Mouse (Mus musculus) midbrain, embryonic 13.5 days (tissue): ENCODE measurements around the gene Fanci. TPM values are rescaled to one million over a fixed set of nuclear protein-coding genes. Genes with fewer than 3 reads are reported as not detected.

Experiments
- ATAC-seq: fragments of 200-750 bp; cut with Nextera tagmentation; 2 replicates; pipeline ENCODE4 v1.8.0; 2017; ENCODE audit warnings: mild to moderate bottlenecking, moderate TSS enrichment, moderate library complexity
- H3K27ac ChIP-seq: fragments of 300-500 bp; sonication (generic); 2 replicates; pipeline ENCODE4 v1.5.1; 2015; ENCODE audit warnings: inconsistent platforms, mild to moderate bottlenecking, moderate library complexity
- H3K27me3 ChIP-seq: fragments of 300-500 bp; sonication (generic); 2 replicates; pipeline ENCODE4 v1.6.1; 2015; ENCODE audit warnings: mild to moderate bottlenecking, inconsistent platforms
- H3K36me3 ChIP-seq: fragments of 300-500 bp; sonication (generic); 2 replicates; pipeline ENCODE4 v1.6.1; 2015; ENCODE audit warnings: mild to moderate bottlenecking, inconsistent platforms
- H3K4me1 ChIP-seq: fragments of 300-500 bp; sonication (generic); replicated peaks from 2 replicates; pipeline ENCODE4 v1.6.1; 2015; ENCODE audit warnings: inconsistent platforms
- H3K4me2 ChIP-seq: fragments of 300-500 bp; sonication (generic); replicated peaks from 2 replicates; pipeline ENCODE4 v1.6.1; 2015; ENCODE audit warnings: moderate library complexity, mild to moderate bottlenecking, inconsistent platforms
- H3K4me3 ChIP-seq: fragments of 300-500 bp; sonication (generic); replicated peaks from 2 replicates; pipeline ENCODE4 v1.5.1; 2015; ENCODE audit warnings: mild to moderate bottlenecking, inconsistent platforms
- H3K9ac ChIP-seq: fragments of 300-500 bp; sonication (generic); replicated peaks from 2 replicates; pipeline ENCODE4 v1.6.1; 2015; ENCODE audit warnings: mild to moderate bottlenecking, inconsistent platforms
- H3K9me3 ChIP-seq: fragments of 300-500 bp; sonication (generic); 2 replicates; pipeline ENCODE4 v1.6.1; 2016; ENCODE audit warnings: mild to moderate bottlenecking, inconsistent platforms
- WGBS: fragments of 180-500 bp; shearing (Covaris S2); methylation state at CpG from one replicate; pipeline ENCODE4 v1.1.7; 2015; 5-methylcytosine and 5-hydroxymethylcytosine counted together
- polyA plus RNA-seq: library from polyadenylated mRNA; unstranded; fragments of >200 nt; fragmentation: Nextera tagmentation; extraction: Ambion mirVana; gene quantifications from 2 replicates; pipeline ENCODE4 v1.2.1, GENCODE M21; 2015

Gene Fanci
- polyA plus RNA-seq, 1 experiment from 2014 or later = 4.9 TPM

- 82% methylated on average over 8 of the region's 8 CpGs for WGBS
- Histone ChIP-seq H3K27me3 (no peaks in the 10 kb centered on the region), H3K9ac (no peak overlapping the region), H3K9me3 (no peaks in the 10 kb centered on the region), H3K4me1 (peaks cover 17% of the 10 kb centered on the region; the same call in 1 of the 2 replicates), H3K4me3 (no peak overlapping the region), H3K36me3 (peaks cover 56% of the 10 kb centered on the region), H3K4me2 (no peak overlapping the region), H3K27ac (peak overlapping the region; percentile 59; the same call in 1 of the 2 replicates)
- no peak for ATAC-seq
Observed at GRCm38 (mm10) chr7:79363370-79364043, 28.2 kb upstream of the Fanci start.

- peaks cover 19% of the 10 kb centered on the region for H3K36me3 ChIP-seq
- no peak overlapping the region for H3K9ac ChIP-seq
- H3K4me3 ChIP-seq = no peak overlapping the region
- H3K4me2 ChIP-seq = no peak overlapping the region
- H3K27ac ChIP-seq = no peak overlapping the region
- H3K4me1 ChIP-seq = no peaks in the 10 kb centered on the region
- 90% methylated on average over 5 of the region's 5 CpGs for WGBS
- H3K27me3 ChIP-seq = no peaks in the 10 kb centered on the region
- ATAC-seq = no peak
- no peaks in the 10 kb centered on the region for H3K9me3 ChIP-seq
Observed at GRCm38 (mm10) chr7:79368664-79369063, 23.1 kb upstream of the Fanci start.

- 46% methylated on average over 4 of the region's 4 CpGs for WGBS
- no peak overlapping the region for H3K9ac ChIP-seq
- no peaks in the 10 kb centered on the region for H3K27me3 ChIP-seq
- no peaks in the 10 kb centered on the region for H3K9me3 ChIP-seq
- H3K4me1 ChIP-seq = no peaks in the 10 kb centered on the region
- no peak overlapping the region for H3K27ac ChIP-seq
- H3K36me3 ChIP-seq = peaks cover 13% of the 10 kb centered on the region
- H3K4me2 ChIP-seq = no peak overlapping the region
- H3K4me3 ChIP-seq = no peak overlapping the region
- no peak for ATAC-seq
Observed at GRCm38 (mm10) chr7:79369416-79369815, 22.3 kb upstream of the Fanci start.

GRCm38 (mm10) chr7:79371321-79371879, 20.3 kb upstream of the Fanci start:
- no peak overlapping the region for H3K27ac ChIP-seq
- no peak overlapping the region for H3K9ac ChIP-seq
- H3K9me3 ChIP-seq = no peaks in the 10 kb centered on the region
- H3K4me3 ChIP-seq = no peak overlapping the region
- H3K36me3 ChIP-seq = no peaks in the 10 kb centered on the region
- H3K27me3 ChIP-seq = no peaks in the 10 kb centered on the region
- ATAC-seq = peak; percentile 72
- H3K4me2 ChIP-seq = no peak overlapping the region
- WGBS = 46% methylated on average over 10 of the region's 10 CpGs
- no peaks in the 10 kb centered on the region for H3K4me1 ChIP-seq

GRCm38 (mm10) chr7:79374017-79374416, 17.7 kb upstream of the Fanci start:
- H3K27me3 ChIP-seq = no peaks in the 10 kb centered on the region
- no peak overlapping the region for H3K27ac ChIP-seq
- no peak for ATAC-seq
- no peaks in the 10 kb centered on the region for H3K4me1 ChIP-seq
- H3K4me2 ChIP-seq = no peak overlapping the region
- no peaks in the 10 kb centered on the region for H3K36me3 ChIP-seq
- no peak overlapping the region for H3K9ac ChIP-seq
- H3K4me3 ChIP-seq = no peak overlapping the region
- no peaks in the 10 kb centered on the region for H3K9me3 ChIP-seq

- Histone ChIP-seq H3K4me1 (no peaks in the 10 kb centered on the region), H3K36me3 (no peaks in the 10 kb centered on the region), H3K27ac (no peak overlapping the region), H3K9me3 (no peaks in the 10 kb centered on the region), H3K9ac (no peak overlapping the region), H3K4me3 (no peak overlapping the region), H3K27me3 (no peaks in the 10 kb centered on the region), H3K4me2 (no peak overlapping the region)
- 64% methylated on average over 5 of the region's 5 CpGs for WGBS
- no peak for ATAC-seq
Observed at GRCm38 (mm10) chr7:79375594-79375993, 16.1 kb upstream of the Fanci start.

- Histone ChIP-seq H3K9me3 (no peaks in the 10 kb centered on the region), H3K36me3 (no peaks in the 10 kb centered on the region), H3K27me3 (no peaks in the 10 kb centered on the region), H3K9ac (no peak overlapping the region), H3K27ac (no peak overlapping the region), H3K4me1 (no peaks in the 10 kb centered on the region), H3K4me3 (no peak overlapping the region), H3K4me2 (no peak overlapping the region)
- no peak for ATAC-seq
- 87% methylated on average over 10 of the region's 10 CpGs for WGBS
Observed at GRCm38 (mm10) chr7:79376516-79377275, 15.0 kb upstream of the Fanci start.

- H3K4me3 ChIP-seq = no peak within 1 kb of the TSS
- no peaks in the 10 kb centered on the region for H3K36me3 ChIP-seq
- H3K4me2 ChIP-seq = no peak within 1 kb of the TSS
- WGBS = 51% methylated on average over 16 of the region's 16 CpGs
- H3K27me3 ChIP-seq = no peaks in the 10 kb centered on the region
- peak; percentile 67 for ATAC-seq
- H3K27ac ChIP-seq = peak within 1 kb of the TSS; percentile 39; the same call in 1 of the 2 replicates
- no peak within 1 kb of the TSS for H3K9ac ChIP-seq
- H3K9me3 ChIP-seq = no peaks in the 10 kb centered on the region
- peaks cover 3% of the 10 kb centered on the region for H3K4me1 ChIP-seq
Observed at GRCm38 (mm10) chr7:79386422-79387133, 5.2 kb upstream of the Fanci start, which contains the start of gene Rlbp1. Gene Rlbp1 (minus strand): TSS chr7:79387048.

- no peak; the same call in 1 of the 2 replicates for ATAC-seq
- no peak overlapping the region for H3K9ac ChIP-seq
- peaks cover 4% of the 10 kb centered on the region for H3K4me1 ChIP-seq
- no peaks in the 10 kb centered on the region for H3K36me3 ChIP-seq
- WGBS = 63% methylated on average over 8 of the region's 8 CpGs
- 0 out of 2 replicates have a peak overlapping the region, but pooled peaks have one; percentile 39 for H3K27ac ChIP-seq
- no peak overlapping the region for H3K4me3 ChIP-seq
- H3K27me3 ChIP-seq = no peaks in the 10 kb centered on the region
- no peaks in the 10 kb centered on the region for H3K9me3 ChIP-seq
- no peak overlapping the region for H3K4me2 ChIP-seq
Observed at GRCm38 (mm10) chr7:79387140-79387539, 4.6 kb upstream of the Fanci start.

- WGBS = 64% methylated on average over 7 of the region's 7 CpGs
- Histone ChIP-seq H3K4me1 (peaks cover 11% of the 10 kb centered on the region), H3K36me3 (no peaks in the 10 kb centered on the region), H3K9me3 (no peaks in the 10 kb centered on the region), H3K9ac (no peak overlapping the region), H3K27ac (no peak overlapping the region), H3K27me3 (no peaks in the 10 kb centered on the region), H3K4me2 (no peak overlapping the region), H3K4me3 (no peak overlapping the region)
- ATAC-seq = no peak
Observed at GRCm38 (mm10) chr7:79387991-79388390, 3.7 kb upstream of the Fanci start.

GRCm38 (mm10) chr7:79388671-79389206, 3.0 kb upstream of the Fanci start:
- ATAC-seq = no peak
- no peaks in the 10 kb centered on the region for H3K27me3 ChIP-seq
- H3K4me1 ChIP-seq = peaks cover 12% of the 10 kb centered on the region
- no peaks in the 10 kb centered on the region for H3K36me3 ChIP-seq
- whole genome bisulfite sequencing = 74% methylated on average over 7 of the region's 7 CpGs
- H3K4me3 ChIP-seq = no peak overlapping the region
- no peak overlapping the region for H3K9ac ChIP-seq
- no peaks in the 10 kb centered on the region for H3K9me3 ChIP-seq
- H3K4me2 ChIP-seq = no peak overlapping the region
- no peak overlapping the region for H3K27ac ChIP-seq
